Mouse (Mus musculus) CH12F3 (cell line): Measurements from ENCODE around the gene Tcea3.

Source experiments
- in situ Hi-C: fragments of 300-500 bp; cut with MboI; formaldehyde crosslinking; loops from 2 replicates; pipeline ENCODE4 v1.14.3; 2020; ENCODE audit warnings: low sequenced_read_pairs

Gene Tcea3

DNA sequence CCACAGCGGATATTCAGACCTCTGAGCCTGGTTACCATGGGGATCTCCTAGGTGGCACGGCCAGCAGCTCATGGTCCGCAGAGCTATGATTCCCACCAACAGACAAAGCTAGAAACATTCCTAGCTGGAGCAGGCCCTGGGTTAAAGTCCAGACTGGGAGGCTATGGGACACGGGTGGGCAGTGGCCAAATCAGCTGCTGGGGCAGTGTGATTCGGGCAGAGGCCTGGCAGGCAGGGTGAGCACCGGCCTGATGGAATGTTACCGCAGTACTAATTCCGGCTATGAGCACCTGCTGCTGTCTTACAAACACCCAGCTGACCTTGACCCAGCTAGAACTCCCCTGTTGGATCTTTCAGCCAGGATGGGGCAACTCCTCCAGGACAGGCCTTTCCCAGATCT lies 23.1 kb downstream of the Tcea3 start:
- in situ Hi-C loops = no loop called here

DNA sequence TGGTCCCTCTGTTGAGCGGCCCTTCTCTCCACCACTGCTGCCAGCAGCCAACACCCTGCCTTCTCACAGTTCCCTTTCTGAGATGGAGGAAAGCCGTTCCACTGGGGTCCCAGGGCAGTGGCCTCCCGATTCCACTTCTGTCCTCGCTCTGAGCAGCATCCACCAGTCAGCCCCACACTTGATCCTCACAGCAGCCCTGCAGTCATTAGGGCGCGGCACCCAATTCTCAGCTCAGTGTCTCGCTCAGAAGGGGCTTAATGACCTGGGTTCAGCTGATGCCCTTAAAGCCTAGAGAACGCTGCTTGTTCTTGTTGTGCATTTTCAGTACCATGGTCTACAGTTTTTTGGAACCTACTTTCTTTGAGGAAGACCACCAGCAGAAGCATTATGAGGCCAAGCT lies 33.6 kb downstream of the Tcea3 start:
- in situ Hi-C loops = no loop called here

DNA sequence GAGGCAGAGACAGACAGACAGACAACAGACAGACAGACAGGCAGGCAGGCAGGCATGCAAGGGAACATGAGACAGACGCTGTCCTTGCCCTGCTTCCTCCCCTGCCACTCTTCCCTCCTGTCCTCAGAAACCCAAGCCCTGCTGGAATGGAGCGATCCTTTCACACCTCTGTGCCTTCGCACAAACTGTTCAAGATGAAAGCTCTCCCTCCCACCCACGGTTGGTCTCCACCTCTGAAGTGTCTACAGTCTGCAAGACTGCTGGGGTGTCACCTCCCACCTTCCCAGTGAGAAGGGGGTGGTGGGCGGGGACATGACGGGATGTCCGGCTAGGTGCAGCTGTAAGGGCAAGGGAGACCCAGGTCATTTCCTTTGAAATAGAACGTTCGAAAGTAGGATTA lies 34.1 kb downstream of the Tcea3 start:
- in situ Hi-C loops = no loop called here

DNA sequence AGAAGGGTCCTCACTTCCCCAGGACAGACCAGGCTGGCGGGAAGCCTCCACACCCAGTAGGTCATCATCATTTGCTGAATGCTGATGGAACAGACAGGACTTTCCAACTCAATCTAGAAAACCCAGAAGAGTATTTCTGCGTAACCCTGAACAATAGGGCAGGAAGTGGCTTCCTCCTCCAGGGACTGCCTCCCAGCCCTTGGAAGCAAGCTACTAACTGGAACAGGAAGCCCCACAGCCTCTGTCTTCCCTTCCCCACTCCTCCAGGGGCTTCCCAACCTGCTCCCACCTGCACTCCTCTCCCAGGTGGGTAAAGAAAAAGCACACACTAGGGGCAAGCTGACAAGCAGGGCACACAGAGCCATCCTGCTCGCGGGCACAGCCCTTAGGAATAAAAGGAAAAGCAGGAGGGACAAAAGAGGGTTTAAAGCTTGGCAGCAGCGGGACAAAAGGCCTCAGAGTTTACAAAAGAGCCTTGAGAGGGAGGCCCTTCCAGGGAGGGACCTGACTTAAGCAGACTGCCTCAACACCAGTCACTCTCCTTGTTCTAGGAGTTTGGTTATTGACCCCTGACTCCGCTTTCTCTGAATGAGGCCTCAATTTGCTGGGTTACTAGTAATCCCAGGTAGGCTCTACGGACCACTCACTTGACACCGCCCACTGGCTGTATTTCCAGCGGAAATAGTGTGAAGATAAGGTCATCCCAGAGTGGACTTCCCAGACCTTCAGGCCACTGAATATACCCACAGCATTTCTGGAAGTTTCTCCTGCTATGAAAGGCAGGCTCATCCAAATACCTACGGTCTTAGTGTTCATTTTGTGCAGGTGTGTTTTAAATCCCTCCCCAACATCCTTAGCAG lies 35.3 kb downstream of the Tcea3 start:
- in situ Hi-C loops = no loop called here

DNA sequence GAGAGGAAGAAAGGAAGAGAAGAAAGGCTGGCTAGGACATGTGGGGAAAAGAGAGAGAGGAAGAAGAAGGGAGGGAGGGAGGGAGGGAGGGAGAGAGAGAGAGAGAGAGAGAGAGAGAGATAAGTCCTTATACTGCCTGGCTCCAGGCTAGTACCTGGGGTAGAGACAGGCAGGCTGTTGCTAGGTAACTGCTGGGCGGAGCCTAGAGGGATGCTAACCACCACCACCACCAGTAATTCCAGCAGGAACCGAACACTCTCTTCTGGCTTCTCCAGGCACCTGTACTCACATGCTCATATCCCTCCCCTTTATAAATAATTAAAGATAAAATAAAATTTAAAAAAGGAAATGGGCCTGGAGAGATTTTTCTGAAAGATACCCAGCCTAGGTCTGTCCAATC lies 36.3 kb downstream of the Tcea3 start:
- in situ Hi-C loops = no loop called here

DNA sequence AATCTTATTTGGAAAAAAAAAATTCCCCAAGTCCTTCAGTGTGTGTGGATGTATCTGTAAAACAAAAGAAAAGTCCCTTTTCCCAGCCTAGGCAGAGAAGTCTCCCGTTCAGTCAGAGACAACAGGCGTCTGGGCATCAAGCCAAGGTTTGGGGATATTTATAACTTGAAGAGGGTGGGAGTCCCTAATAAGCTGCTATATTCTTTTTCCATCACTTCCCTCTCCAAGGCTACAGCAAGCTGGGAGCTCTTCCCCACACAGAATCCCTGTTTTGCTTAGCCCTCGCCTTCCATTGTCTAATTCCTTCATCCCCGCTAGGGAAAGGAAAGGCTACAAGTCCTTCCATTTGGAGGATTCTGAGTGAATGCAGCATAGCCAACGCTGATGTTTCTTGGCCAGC lies 36.9 kb downstream of the Tcea3 start, which contains the start of gene Zfp46:
Gene Zfp46 (plus strand): TSS at position 229 of the 400 bp plus-strand sequence.
- in situ Hi-C loops = no loop called here

DNA sequence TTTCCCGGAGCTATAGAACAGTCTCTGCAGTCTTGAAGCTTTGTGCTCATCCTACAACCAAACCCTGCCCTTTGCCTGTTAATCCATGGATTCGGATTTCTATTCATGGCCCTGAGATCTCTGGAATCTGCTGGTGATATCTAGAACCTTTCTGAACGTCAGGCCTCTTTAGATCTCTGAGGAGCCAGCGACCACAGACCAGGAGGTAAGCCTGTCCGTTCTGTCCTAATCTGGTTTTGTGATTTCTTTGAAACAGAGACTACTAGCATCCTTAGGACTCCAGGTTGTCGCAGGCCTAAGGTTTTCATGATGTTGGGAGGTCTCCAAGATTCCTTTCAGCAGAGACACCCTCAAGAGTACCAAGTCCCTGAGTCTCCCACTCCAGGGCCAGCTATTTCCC lies 37.4 kb downstream of the Tcea3 start:
- in situ Hi-C loops = no loop called here

DNA sequence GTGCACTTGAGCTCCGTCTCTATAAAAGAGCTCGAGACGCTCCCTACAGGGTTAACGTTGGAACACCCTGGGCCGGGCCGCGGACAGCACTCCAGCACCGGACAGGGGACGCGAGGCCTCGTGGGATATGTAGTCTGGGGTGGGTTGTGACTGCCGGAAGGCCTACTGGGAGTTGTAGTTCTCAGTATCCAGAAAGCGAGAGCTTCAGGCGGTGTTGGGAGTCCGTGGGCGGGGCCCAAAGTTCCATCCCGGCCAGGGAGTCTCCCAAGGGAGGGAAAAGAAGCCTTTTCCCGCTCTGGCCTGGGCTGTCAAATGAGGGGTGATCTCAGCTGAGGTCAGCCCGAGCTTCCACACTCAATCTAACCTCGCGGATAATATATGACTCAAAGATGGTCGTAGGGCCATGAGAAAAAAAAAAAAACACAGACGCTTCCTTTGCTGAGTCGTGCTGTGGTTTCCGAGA lies 37.9 kb downstream of the Tcea3 start:
- in situ Hi-C loops = no loop called here

DNA sequence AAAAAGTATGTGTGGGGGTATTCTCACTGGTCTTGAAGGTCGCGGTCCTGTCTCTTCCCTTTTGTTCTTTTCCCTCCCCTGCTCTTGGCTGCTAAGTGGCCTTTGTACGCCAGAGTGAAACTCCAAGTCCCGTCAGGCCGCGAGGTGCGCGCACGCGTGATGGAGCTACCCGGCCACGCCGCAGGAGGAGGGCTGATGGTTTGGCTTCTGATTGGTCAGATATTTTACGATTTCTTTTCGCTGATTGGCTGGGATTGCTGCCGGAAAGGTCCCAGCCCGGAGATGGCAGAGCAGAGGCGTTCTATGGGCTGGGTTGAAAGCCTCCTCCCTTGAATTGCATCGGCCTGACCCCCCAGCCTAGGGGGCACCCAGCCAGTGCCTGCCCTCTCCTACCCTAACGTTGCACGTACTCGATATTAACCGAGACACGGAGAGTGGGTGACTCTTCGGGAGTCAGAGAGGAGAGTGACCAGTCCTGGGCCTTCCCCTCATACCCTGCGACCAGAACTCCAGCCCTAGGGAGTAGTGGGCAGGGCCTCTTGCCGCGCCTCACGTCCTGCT lies 38.4 kb downstream of the Tcea3 start:
- in situ Hi-C loops = no loop called here

DNA sequence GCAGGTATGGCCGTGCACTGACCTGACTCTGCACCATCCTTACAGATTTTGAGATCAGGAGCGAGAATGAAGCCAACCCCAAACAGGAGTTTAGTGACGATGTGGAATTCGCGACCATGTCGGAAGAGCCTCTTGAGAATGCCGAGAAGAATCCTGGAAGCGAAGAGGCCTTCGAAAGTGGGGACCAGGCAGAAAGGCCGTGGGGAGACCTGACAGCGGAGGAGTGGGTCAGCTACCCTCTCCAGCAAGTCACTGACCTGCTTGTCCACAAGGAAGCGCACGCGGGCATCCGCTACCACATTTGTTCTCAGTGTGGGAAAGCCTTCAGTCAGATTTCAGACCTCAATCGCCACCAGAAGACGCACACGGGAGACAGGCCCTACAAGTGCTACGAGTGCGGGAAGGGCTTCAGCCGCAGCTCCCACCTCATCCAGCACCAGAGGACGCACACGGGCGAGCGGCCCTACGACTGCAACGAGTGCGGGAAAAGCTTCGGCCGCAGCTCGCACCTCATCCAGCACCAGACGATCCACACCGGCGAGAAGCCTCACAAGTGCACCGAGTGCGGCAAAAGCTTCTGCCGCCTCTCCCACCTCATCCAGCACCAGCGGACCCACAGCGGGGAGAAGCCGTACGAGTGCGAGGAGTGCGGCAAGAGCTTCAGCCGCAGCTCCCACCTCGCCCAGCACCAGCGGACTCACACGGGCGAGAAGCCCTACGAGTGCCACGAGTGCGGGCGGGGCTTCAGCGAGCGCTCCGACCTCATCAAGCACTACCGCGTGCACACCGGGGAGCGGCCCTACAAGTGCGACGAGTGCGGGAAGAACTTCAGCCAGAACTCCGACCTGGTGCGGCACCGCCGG lies 42.6 kb downstream of the Tcea3 start:
- in situ Hi-C loops = no loop called here

DNA sequence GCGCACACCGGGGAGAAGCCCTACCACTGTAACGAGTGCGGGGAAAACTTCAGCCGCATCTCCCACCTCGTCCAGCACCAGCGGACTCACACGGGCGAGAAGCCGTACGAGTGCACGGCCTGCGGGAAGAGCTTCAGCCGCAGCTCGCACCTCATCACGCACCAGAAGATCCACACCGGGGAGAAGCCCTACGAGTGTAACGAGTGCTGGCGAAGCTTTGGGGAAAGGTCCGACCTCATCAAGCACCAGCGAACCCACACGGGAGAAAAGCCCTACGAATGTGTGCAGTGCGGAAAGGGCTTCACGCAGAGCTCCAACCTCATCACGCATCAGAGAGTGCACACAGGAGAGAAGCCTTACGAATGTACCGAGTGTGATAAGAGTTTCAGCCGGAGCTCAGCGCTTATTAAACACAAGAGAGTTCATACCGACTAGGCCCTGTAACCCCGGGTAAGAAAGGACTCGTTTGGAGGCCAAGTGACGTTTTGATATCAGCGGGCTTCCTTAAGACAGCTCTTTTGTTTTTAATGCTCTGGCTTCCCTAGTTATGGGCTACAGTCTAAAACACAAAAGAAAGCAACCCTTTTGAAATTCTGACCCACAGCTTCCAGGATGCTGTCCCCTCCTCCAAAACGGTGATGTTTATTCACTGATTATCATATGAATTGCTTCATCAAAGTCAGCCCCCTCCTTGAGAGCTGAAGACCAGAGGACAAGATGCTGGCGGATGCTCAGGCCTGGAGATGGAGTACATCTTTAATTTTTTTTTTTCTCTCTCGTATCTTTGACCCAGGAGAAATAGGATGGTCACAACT lies 43.5 kb downstream of the Tcea3 start:
- in situ Hi-C loops = no loop called here

DNA sequence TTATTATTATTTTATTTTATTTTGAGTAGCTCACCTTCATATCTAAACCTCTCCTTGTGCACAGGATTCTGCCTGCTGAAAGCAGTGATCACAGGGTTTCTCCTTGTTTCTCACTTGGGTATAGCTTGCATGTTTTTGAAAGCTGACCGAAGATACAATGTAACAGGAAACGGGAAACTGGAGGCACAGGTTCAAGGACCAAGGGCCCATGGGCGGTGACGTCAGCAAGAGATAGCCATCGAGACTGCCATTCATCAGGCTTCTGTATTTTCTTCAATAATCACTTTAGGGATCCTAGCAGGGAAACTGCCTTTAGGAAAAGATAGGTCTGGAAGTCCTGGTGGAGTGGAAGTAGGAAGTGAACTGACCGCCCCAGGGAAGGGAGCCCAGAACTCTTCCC lies 44.2 kb downstream of the Tcea3 start:
- in situ Hi-C loops = no loop called here

DNA sequence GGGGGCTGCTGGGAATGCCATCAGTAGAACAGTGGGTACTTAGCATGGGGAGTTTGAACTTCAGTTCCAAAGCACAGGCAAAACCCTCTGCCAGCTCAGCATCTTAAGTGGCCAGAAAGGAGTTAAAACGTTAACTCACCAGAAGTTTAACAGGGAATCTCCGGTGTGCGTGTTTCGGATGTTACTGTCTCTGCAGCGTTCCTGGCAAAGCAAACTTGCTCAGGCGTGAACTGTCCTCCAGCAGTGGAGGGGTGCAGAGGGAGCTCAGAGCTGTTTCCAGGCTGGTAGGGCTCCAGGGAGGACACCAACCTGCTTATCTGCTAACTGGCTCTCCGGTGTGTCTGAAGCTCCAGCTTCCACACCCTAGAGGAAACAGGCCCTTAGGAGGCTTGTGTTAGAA lies 48.4 kb downstream of the Tcea3 start:
- in situ Hi-C loops = no loop called here

DNA sequence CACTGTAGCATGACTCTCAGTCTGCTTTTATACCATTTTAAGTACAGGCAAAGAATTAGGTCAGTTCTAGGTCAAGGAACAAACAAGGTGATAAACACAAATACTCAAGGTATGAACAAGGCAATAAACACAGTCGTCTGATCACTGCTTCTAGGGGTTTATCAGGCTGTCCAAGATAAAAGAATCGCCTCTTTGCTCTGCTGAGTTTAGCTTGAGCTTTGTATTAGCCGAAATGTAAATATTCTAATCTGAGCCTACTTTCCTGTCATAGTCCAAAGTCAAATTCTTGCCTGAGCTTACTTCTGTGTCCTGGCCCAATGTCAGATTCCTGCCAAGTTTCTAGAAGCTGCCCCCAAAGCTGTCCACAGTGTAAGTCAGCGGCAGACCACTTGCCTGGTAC lies 54.9 kb downstream of the Tcea3 start:
- in situ Hi-C loops = no loop called here

DNA sequence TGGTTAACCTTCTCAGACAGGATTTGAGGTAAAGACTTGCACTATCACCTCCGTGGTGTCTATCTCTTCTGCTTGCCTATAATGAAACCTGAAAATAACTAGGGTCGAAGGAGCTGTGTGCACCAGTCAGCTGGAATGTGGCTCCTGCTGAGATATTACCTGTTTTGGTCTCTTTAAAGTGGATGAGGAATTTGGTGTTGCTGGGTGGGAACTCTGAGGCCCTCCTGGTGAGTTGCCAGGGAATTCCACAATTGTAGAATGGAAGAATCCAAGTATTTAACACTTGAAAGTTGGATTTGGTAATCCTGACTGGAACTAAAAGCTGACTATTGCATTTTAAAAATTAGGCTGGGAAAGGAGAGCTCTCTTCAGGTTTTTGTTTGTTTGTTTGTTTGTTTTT lies 56.7 kb downstream of the Tcea3 start:
- in situ Hi-C loops = no loop called here

DNA sequence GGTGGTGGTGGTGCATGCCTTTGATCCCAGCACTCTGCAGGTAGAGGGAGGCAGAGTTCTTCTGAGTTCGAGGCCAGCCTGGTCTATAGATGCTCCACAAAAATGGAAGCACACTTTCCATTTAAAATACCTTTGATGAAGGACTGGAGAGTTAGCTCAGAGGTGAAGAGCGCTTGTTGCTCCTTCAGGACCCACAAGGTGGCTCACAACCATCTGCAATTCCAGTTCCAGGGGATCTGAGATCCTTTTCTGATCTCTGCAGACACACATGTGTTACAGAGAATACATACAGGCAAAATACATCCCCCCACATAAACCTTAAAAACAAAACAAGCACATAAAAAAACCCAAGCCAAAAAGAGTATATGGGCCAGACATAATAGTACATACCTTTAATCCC lies 60.8 kb downstream of the Tcea3 start:
- in situ Hi-C loops = no loop called here

DNA sequence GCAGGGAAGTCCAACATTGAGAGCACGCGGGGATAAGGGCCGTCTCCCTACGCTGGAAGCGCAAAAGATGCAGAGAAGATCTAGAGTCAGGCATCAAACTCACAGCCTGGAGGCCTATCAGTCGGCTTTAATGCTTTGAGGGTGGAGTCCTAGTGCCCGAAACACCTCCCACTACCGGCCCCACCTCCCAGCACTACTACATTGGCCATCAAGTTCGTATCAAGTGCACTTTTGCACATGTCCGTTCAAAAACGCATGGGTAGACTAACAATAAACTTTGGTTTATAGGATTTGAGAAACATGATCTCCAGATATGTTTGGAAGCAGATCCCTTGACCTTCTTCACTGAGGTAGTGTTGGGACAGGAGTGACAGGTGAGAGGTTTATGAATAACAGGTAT lies 62.3 kb downstream of the Tcea3 start:
- in situ Hi-C loops = no loop called here

DNA sequence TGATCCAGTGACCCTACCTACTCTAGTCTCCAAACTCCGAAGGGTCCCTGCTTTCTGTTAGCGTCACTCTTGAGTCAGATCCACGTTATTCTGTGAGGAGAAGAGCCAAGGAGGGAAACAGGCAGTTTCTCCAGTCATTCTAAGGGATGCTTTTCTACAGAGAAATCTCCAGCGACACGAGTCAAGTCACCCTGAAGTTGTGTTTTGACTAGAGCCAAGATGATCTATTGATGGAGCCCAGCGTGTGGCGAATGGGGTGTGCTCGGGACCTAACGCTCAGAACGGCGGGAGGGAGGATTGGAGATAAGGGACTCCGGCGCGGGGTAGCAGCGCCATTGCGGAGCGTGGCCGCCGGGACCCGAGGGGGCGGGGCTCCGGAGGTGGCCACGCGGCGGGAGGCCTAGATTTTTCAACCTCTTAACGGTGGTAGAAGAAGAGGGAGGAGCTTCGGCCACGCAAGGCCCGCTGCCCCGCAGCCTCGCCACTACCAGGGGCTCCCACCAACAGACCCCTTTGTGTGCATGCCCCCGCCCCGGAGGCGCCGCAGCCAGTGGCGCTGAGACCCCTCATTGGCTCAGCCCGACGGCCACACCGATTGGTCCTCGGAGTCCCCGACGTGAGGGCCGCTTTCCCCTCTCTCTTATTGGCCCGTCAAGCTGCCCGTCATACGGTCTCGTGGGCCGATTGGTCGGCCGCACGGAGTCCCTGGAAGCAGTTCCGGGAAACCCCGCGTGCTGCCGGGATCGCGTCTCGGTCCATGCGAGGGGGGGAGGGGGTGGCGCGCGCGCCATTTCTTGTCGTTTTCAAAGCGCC lies 62.9 kb downstream of the Tcea3 start, which contains the start of gene Hnrnpr:
Gene Hnrnpr (plus strand): TSS at position 714 of the 813 bp plus-strand sequence.
- in situ Hi-C loops = no loop called here

DNA sequence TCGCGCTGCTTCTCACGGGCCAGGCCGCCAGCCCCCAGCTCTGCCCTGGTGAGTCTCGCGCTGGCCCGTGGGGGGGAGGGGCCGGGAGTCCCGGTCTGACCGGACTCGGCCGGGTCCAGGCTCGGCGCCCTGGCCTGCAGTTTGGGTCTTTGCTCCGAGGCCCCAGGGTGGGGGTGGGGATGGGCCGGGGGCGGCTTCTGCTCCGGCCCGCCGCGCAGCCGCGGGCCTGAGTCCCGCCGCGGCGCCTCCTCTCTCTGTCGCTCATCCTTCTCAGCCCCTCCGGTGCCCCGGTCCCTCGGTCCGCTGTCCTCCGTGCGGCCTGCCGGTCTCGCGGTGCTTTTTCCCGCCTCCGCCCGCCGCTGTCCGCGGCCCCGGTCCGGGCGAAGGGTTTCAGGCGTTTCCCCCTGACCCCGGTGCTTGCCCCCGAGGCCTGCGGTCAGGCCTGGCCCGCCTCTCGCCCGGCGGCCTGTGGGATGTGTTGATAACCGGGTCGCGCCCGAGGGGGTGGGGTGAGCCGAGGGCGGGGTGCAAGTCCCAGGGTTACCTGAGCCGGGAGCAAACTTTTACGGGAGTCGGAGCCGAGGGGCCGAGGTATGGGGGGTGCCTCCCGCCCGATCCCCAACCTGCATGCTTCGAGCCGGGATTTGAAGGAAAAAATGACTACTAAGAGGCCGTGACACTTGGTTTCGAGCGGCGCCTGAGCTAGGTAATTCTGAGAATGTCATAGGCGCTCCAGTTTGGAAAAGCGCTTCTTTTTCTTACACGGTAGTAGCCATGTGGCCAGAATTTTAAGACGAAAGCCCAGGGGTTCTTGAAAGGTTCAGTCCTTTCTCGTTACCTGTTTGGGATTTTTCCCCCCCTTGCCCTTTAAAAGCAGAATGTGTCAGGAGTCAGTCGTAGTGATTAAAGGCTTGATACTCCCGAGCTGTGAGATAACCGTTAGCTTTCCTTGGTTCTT lies 63.8 kb downstream of the Tcea3 start:
- in situ Hi-C loops = no loop called here
